Mouse (Mus musculus) lung, adult 18-20 months (tissue): ENCODE measurements around the gene Isoc2b.
"Not testable (repeated sequence)": the region's sequence is repeated elsewhere in the genome, so short reads cannot be mapped to it uniquely, and the experiment has no call there.

Source experiments
- DNase-seq, 2 experiments: peaks; one replicate each; pipeline ENCODE4 v3.0.0; 2022; ENCODE audit warnings: mixed read lengths in 2 of 2

The Isoc2b gene

GRCm38 (mm10) chr7:4870133-4870532, at the start of gene Isoc2b:
Gene Isoc2b (minus strand): TSS chr7:4870258.
- DNase-seq = no peak

- no peak for DNase-seq
Measured at GRCm38 (mm10) chr7:4919096-4919495, 49.0 kb upstream of the Isoc2b start.

GRCm38 (mm10) chr7:4918681-4919080, 48.6 kb upstream of the Isoc2b start:
- DNase-seq = no peak

- no peak for DNase-seq
Measured at GRCm38 (mm10) chr7:4917494-4917893, 47.4 kb upstream of the Isoc2b start.

- no peak for DNase-seq
Measured at GRCm38 (mm10) chr7:4915669-4916416, 45.8 kb upstream of the Isoc2b start.

- peak; percentile 91 to 93 for DNase-seq
Measured at GRCm38 (mm10) chr7:4915007-4915665, 45.1 kb upstream of the Isoc2b start, which contains the start of gene Zfp628. Gene Zfp628 (plus strand): TSS chr7:4915217.

GRCm38 (mm10) chr7:4912248-4912647, 42.2 kb upstream of the Isoc2b start:
- no peak for DNase-seq

- DNase-seq = peak; percentile 37 to 51
Measured at GRCm38 (mm10) chr7:4911561-4911960, 41.5 kb upstream of the Isoc2b start.

GRCm38 (mm10) chr7:4906466-4906950, 36.5 kb upstream of the Isoc2b start, which contains the start of gene Gm36210:
Gene Gm36210 (minus strand): TSS chr7:4906516.
- DNase-seq = no peak

- DNase-seq = no peak
Measured at GRCm38 (mm10) chr7:4902404-4902803, 32.3 kb upstream of the Isoc2b start.

GRCm38 (mm10) chr7:4901171-4901570, 31.1 kb upstream of the Isoc2b start:
- no peak for DNase-seq

- DNase-seq = no peak
Measured at GRCm38 (mm10) chr7:4900523-4900851, 30.4 kb upstream of the Isoc2b start.

GRCm38 (mm10) chr7:4899649-4900522, 29.8 kb upstream of the Isoc2b start:
- peak; percentile 38 to 41 for DNase-seq

- DNase-seq = no peak
Measured at GRCm38 (mm10) chr7:4898851-4899648, 29.0 kb upstream of the Isoc2b start.

GRCm38 (mm10) chr7:4895186-4895585, 25.1 kb upstream of the Isoc2b start:
- DNase-seq = no peak

- DNase-seq = peak; percentile 51 to 60
Measured at GRCm38 (mm10) chr7:4886680-4887079, 16.6 kb upstream of the Isoc2b start.

- DNase-seq = not testable (repeated sequence)
Measured at GRCm38 (mm10) chr7:4879036-4879435, 9.0 kb upstream of the Isoc2b start.

GRCm38 (mm10) chr7:4878186-4878585, 8.1 kb upstream of the Isoc2b start:
- peak; percentile 30 to 61 for DNase-seq

- no peak for DNase-seq
Measured at GRCm38 (mm10) chr7:4877226-4877625, 7.2 kb upstream of the Isoc2b start.

- DNase-seq = peak; percentile 94 to 96
Measured at GRCm38 (mm10) chr7:4876753-4877221, 6.7 kb upstream of the Isoc2b start, which contains the start of gene Isoc2a. Gene Isoc2a (plus strand): TSS chr7:4877153.

- DNase-seq = no peak
Measured at GRCm38 (mm10) chr7:4866631-4867180, 3.4 kb downstream of the Isoc2b start.
